Mouse (Mus musculus): ENCODE measurements around the gene Golga2. TPM values are rescaled to one million over a fixed set of nuclear protein-coding genes. Genes with fewer than 3 reads are reported as not detected.
A peak's percentile ranks its signal among the peaks of the same experiment; 100 is the strongest.

Gene Golga2
- polyA plus RNA-seq, 1 experiment from 2014 or later: 25.6 TPM

DNA sequence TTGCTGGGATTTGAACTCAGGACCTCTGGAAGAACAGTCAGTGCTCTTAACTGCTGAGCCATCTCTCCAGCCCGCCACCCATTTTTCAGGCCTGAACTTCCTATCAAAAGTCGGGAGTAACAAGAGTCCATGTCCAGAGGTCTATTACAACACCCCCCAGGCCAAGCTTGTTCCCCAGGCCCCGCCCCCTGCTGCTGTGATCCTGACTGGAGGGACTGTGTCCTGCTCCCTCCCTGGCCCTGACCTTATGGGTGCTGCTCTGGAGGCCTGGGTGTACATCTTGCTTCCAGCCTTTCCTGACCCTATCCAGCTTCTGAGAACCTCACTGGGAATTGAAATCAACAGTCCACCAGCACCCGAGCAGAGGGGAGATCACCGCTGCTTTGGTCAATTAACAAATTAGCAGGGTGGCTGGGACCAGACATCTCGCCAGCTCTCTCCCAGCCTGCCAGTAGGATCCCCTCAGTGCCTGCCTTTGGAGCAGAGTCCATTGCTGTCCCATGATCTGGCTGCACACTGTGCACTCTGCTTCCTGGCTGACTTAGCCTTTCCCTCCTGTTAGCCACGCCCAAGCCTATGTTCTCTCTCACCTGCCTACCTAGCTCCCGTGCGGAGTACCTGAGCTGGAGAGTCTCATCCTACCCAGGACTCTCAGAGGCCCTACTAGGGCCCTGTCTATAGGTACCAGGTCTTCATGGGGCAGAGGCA is 34.6 kb downstream of the Golga2 start:
- Histone ChIP-seq H3K9me3 (no peaks in the 10 kb centered on the region), H3K4me1 (replicated peaks) (peaks cover 51% of the 10 kb centered on the region), H3K36me3 (peaks cover 35% of the 10 kb centered on the region), H3K27me3 (peaks cover 37% of the 10 kb centered on the region), H3K9ac (peak overlapping the region; percentile 46; the same call in 1 of the 2 replicates), H3K4me2 (no peak overlapping the region), H3K4me3 (no peak overlapping the region), H3K27ac (peak overlapping the region; percentile 89)
- ATAC-seq (ENCODE audit: low FRiP score): no peak
- WGBS: 78% methylated on average over 9 of the region's 9 CpGs

DNA sequence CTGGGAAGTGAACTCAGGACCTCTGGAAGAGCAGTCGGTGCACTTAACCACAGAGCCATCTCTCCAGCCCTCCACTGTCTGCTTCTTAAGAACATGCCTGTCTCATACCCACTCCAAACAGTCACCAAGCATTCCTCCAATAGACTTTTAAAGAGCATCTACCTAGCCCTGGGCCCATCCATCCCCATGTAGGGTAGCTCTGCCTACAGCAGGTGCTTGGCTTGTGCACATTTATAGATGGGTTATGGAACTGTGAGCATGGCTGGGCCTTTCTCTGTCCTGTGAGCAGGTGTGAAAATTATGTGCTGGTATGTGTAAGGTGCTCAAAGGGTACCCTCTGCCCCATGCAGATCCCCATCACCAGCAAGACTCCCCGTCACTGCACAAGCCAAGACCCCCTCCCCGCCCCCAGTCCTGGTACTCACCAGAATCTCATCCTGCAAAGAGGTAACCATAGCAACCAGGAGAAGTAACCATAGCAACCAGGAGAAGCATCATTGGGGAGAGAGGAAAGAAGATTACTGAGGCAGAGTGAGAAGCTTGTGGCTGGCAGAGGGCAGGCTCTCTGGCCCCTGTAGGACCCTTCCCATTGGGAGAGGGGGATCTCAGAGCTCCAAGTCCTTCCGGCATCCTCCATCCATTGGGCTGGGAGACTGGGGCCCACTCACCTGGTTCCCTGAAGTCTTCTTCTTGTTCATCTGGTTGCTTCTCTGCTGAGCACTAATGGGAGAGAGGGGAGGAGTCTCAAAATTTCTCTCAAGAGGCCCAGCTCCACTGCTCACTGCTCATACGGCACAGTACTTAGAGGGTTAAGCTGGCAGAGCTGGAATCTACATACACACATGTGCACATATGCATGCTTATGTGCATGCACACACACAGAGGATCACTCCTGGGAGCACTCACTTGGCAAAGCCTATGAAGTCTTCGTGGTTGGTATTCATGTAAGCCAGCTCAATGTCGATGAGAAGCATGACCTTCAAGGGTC is 35.9 kb downstream of the Golga2 start:
- Histone ChIP-seq H3K4me2 (peak overlapping the region; percentile 35), H3K9ac (0 out of 2 replicates have a peak overlapping the region, but pooled peaks have one; percentile 31)

DNA sequence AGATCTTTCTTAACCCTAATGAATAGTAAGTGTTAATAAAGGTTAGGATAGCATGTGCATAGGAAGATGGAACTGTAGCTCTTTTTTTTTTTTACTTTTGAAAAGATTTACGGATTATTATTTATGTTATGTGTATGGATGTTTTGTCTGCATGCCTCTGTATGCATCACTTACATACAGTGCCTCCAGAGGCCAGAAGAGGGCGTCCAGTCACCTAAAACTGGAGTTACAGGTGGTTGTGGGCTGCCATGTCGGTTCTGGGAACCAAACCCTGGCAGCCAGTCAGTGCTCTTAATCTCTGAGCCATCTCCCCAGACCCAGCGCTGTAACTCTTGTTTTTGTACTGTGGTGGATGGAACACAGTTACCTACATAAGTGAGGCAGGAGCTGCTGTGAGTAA is 37.1 kb downstream of the Golga2 start:
- H3K9me3 ChIP-seq: no peaks in the 10 kb centered on the region
- ATAC-seq (ENCODE audit: low FRiP score): no peak
- H3K27me3 ChIP-seq: peaks cover 15% of the 10 kb centered on the region
- WGBS: 55% methylated on average over 4 of the region's 4 CpGs
- peaks cover 27% of the 10 kb centered on the region for H3K36me3 ChIP-seq
- H3K9ac ChIP-seq: no peak overlapping the region
- no peak overlapping the region for H3K4me3 ChIP-seq
- H3K27ac ChIP-seq: no peak overlapping the region
- peaks cover 37% of the 10 kb centered on the region for H3K4me1 ChIP-seq (replicated peaks)
- H3K4me2 ChIP-seq: no peak overlapping the region

More for the DNA sequence above, 35.9 kb downstream of the Golga2 start:
- Histone ChIP-seq H3K27ac (peak overlapping the region; percentile 89), H3K36me3 (peaks cover 28% of the 10 kb centered on the region), H3K4me3 (no peak overlapping the region), H3K4me1 (replicated peaks) (peaks cover 40% of the 10 kb centered on the region), H3K27me3 (peaks cover 25% of the 10 kb centered on the region), H3K9me3 (no peaks in the 10 kb centered on the region)
- ATAC-seq (ENCODE audit: low FRiP score): peak; percentile 74
- 48% methylated on average over 7 of the region's 7 CpGs for WGBS

GRCm38 (mm10) chr2:32325342-32325741 is 38.2 kb downstream of the Golga2 start:
- Histone ChIP-seq H3K4me3 (no peak overlapping the region), H3K27ac (0 out of 2 replicates have a peak overlapping the region, but pooled peaks have one; percentile 23), H3K9me3 (no peaks in the 10 kb centered on the region), H3K27me3 (peaks cover 6% of the 10 kb centered on the region; the same call in 1 of the 2 replicates), H3K36me3 (peaks cover 20% of the 10 kb centered on the region), H3K4me2 (no peak overlapping the region), H3K4me1 (replicated peaks) (peaks cover 36% of the 10 kb centered on the region), H3K9ac (no peak overlapping the region)
- WGBS: 73% methylated on average over 7 of the region's 7 CpGs
- no peak for ATAC-seq (ENCODE audit: low FRiP score)

DNA sequence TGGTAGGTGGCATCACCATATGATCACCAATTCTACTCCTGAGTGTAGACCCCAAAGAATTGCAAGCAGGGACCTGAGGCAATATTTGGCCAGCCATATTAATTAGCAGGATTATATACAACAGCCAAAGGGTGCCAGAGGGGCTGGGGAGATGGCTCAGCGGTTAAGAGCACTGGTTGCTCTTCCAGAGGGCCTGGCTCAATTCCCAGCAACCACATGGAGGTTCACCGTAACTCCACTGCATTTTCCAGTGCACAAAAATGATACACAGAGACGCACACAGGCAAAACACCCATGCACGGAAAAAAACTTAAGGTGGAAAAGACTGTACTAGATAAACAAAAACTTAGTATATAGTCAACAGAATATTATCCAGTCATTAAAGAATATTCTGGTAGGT is 40.0 kb downstream of the Golga2 start:
- no peaks in the 10 kb centered on the region for H3K9me3 ChIP-seq
- H3K4me1 ChIP-seq (replicated peaks): peaks cover 29% of the 10 kb centered on the region
- H3K27ac ChIP-seq: no peak overlapping the region
- no peak overlapping the region for H3K4me2 ChIP-seq
- WGBS: 82% methylated on average over 4 of the region's 4 CpGs
- H3K27me3 ChIP-seq: no peaks in the 10 kb centered on the region; the same call in 1 of the 2 replicates
- ATAC-seq (ENCODE audit: low FRiP score): no peak
- H3K36me3 ChIP-seq: peaks cover 30% of the 10 kb centered on the region
- H3K4me3 ChIP-seq: no peak overlapping the region
- H3K9ac ChIP-seq: no peak overlapping the region

GRCm38 (mm10) chr2:32328911-32329460 is 41.8 kb downstream of the Golga2 start:
- WGBS: 14% methylated on average over 13 of the region's 13 CpGs
- H3K4me2 ChIP-seq: no peak overlapping the region
- no peak overlapping the region for H3K27ac ChIP-seq
- no peaks in the 10 kb centered on the region for H3K9me3 ChIP-seq
- peak overlapping the region; percentile 39 for H3K9ac ChIP-seq
- peaks cover 42% of the 10 kb centered on the region for H3K36me3 ChIP-seq
- no peak overlapping the region for H3K4me3 ChIP-seq
- no peak for ATAC-seq (ENCODE audit: low FRiP score)
- no peaks in the 10 kb centered on the region; the same call in 1 of the 2 replicates for H3K27me3 ChIP-seq
- H3K4me1 ChIP-seq (replicated peaks): peaks cover 13% of the 10 kb centered on the region

GRCm38 (mm10) chr2:32329531-32329930 is 42.3 kb downstream of the Golga2 start:
- 44% methylated on average over 6 of the region's 6 CpGs for whole genome bisulfite sequencing
- Histone ChIP-seq H3K4me3 (no peak overlapping the region), H3K9ac (peak overlapping the region; percentile 39), H3K36me3 (peaks cover 45% of the 10 kb centered on the region), H3K27me3 (no peaks in the 10 kb centered on the region; the same call in 1 of the 2 replicates), H3K4me2 (no peak overlapping the region), H3K4me1 (replicated peaks) (peaks cover 13% of the 10 kb centered on the region), H3K27ac (no peak overlapping the region), H3K9me3 (no peaks in the 10 kb centered on the region)
- no peak for ATAC-seq (ENCODE audit: low FRiP score)

DNA sequence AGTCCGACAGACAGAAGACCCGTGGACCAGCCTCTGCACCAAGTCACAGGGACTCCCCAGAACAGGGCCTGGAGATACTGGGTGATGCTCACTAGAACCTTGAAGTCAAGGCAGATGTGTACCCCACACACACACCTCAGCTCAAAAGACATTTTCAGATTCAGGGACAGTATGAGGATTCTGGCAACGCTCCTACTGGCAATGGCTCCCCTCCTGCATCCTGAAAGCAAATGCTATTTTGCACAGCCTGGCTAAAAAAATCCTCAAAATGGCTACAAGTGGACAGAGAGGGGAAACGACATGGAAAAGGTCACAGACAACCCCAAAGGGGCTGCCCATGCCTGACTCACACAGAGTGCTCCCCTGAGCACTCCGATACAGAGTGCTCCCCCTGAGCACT is 45.0 kb downstream of the Golga2 start:
- WGBS: 87% methylated on average over 5 of the region's 5 CpGs
- Histone ChIP-seq H3K9me3 (no peaks in the 10 kb centered on the region), H3K9ac (no peak overlapping the region), H3K27me3 (peaks cover 12% of the 10 kb centered on the region), H3K27ac (no peak overlapping the region), H3K36me3 (peaks cover 68% of the 10 kb centered on the region), H3K4me2 (no peak overlapping the region), H3K4me1 (replicated peaks) (peaks cover 13% of the 10 kb centered on the region), H3K4me3 (no peak overlapping the region)
- ATAC-seq (ENCODE audit: low FRiP score): no peak

DNA sequence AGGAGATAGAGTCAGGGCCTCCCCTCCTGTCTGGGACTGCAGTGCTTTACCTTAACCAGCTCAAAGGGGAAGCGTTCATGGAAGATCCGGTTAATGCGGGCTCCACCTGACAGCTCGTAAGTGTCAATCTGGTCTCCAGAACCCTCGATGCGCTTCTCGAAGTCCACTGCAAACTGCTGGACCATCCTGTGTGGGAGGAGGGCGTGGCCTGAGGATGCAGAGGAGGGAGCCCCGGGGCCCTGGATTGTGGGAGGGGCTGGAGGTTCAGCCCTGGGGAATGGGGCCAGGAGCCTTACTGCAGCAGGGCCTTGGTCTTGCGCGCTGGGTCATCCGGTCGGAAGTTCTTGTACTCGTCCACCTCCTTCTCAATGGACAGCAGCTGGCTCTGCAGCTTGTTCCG is 48.7 kb downstream of the Golga2 start:
- WGBS: 50% methylated on average over 15 of the region's 15 CpGs
- no peaks in the 10 kb centered on the region for H3K4me1 ChIP-seq (replicated peaks)
- no peaks in the 10 kb centered on the region for H3K9me3 ChIP-seq
- H3K36me3 ChIP-seq: peaks cover 91% of the 10 kb centered on the region
- no peak for ATAC-seq (ENCODE audit: low FRiP score)
- no peak overlapping the region for H3K9ac ChIP-seq
- H3K27me3 ChIP-seq: peaks cover 21% of the 10 kb centered on the region
- no peak overlapping the region for H3K27ac ChIP-seq
- H3K4me3 ChIP-seq: no peak overlapping the region
- H3K4me2 ChIP-seq: no peak overlapping the region

DNA sequence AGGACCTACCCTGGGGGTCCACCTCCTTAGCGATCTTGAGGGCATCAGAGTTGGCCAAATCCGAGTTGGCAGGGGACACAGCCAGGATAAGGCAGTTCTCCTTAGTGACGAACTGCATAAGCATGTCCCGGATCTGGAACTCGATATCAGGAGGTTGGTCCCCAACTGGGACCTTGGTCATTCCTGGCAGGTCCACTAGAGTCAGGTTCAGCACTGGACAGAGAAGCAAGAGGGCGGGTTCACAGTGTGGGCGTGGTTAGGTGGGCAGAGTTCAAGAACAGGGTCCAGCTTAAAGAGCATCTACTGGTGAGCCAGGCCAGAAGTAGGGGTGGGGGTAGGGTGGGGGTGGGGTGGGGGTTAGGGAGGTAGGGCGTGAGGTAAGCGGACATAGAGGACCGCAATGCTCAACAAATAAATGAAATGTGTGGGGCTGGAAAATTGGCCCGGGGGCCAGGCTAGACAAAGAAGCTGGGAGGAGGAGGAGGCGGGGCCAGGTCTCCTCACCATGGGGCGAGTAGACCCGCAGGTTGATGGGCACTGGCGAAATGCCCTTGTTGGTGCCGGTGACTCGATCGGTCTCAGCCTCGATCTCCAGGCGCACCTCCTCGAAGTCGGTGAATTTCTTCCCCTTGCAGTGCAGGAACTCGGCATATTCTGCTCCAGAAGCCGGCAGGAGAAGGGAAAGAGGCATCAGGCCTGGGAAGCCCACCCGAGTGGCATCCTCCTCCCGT is 52.9 kb downstream of the Golga2 start:
- ATAC-seq (ENCODE audit: low FRiP score): no peak
- no peak overlapping the region for H3K27ac ChIP-seq
- H3K36me3 ChIP-seq: peaks cover 61% of the 10 kb centered on the region
- H3K9ac ChIP-seq: no peak overlapping the region
- peaks cover 22% of the 10 kb centered on the region for H3K4me1 ChIP-seq (replicated peaks)
- no peaks in the 10 kb centered on the region for H3K9me3 ChIP-seq
- 39% methylated on average over 26 of the region's 26 CpGs for WGBS
- no peak overlapping the region for H3K4me3 ChIP-seq
- H3K27me3 ChIP-seq: peaks cover 21% of the 10 kb centered on the region
- H3K4me2 ChIP-seq: no peak overlapping the region

GRCm38 (mm10) chr2:32340836-32341633 is 53.9 kb downstream of the Golga2 start:
- 85% methylated on average over 13 of the region's 13 CpGs for WGBS
- H3K9ac ChIP-seq: no peak overlapping the region
- H3K27ac ChIP-seq: no peak overlapping the region
- peaks cover 16% of the 10 kb centered on the region for H3K27me3 ChIP-seq
- H3K9me3 ChIP-seq: no peaks in the 10 kb centered on the region
- H3K4me2 ChIP-seq: no peak overlapping the region
- no peak for ATAC-seq (ENCODE audit: low FRiP score)
- H3K4me1 ChIP-seq (replicated peaks): peaks cover 23% of the 10 kb centered on the region
- peaks cover 52% of the 10 kb centered on the region for H3K36me3 ChIP-seq
- H3K4me3 ChIP-seq: no peak overlapping the region
